Mouse (Mus musculus): ENCODE data around the gene Zfp385b.
A peak's percentile ranks its signal among the peaks of the same experiment; 100 is the strongest.

Zfp385b gene

DNA sequence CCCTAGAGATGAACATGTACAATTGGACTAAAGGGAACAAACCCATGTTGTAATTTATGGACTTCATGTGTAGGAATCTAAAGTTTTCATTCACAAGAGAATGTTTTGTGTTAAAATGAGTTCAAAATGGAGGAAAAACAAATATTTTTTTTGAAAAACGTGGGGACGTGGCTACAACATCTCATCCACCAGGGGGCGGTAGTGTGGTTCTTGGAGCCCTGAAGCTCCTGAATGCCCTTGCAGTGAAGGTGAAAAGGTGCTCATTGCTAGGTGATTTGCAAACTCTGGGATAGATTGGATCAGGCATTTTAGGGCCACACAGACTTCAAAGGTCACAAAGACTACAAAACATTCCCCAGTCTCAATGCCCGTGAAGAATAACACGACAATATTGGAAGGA, 432.9 kb downstream of the Zfp385b start:
- peak; percentile 53 for DNase-seq (ENCODE audit: low read depth, low spot score)

- no peak for DNase-seq (ENCODE audit: low read depth, low spot score)
Measured at GRCm38 (mm10) chr2:77382766-77383165, 436.7 kb downstream of the Zfp385b start.

GRCm38 (mm10) chr2:77379907-77380306, 439.5 kb downstream of the Zfp385b start:
- DNase-seq (ENCODE audit: low read depth, low spot score): no peak

DNA sequence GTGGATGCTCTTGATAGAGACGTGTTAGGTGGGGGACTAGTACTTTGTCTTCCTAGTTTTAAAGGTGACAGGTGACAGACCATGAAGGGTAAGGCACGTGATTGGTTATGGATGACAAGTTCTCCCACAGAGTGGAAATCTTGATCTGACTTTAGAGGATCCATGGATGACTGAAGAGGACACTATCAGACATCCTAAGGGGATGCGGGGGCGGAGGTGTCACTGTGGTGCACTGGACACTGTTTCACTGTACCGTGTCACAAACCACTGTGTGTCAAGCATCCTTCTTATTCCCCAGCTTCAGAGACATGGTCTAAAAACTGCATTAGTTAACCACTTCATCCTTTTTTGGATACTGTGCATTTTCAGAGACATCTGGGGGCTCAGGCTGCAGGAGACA, 440.1 kb downstream of the Zfp385b start:
- DNase-seq (ENCODE audit: low read depth, low spot score): no peak

GRCm38 (mm10) chr2:77376823-77377222, 442.6 kb downstream of the Zfp385b start:
- no peak for DNase-seq (ENCODE audit: low read depth, low spot score)

- DNase-seq (ENCODE audit: low read depth, low spot score): no peak
Measured at GRCm38 (mm10) chr2:77375155-77375554, 444.3 kb downstream of the Zfp385b start.

DNA sequence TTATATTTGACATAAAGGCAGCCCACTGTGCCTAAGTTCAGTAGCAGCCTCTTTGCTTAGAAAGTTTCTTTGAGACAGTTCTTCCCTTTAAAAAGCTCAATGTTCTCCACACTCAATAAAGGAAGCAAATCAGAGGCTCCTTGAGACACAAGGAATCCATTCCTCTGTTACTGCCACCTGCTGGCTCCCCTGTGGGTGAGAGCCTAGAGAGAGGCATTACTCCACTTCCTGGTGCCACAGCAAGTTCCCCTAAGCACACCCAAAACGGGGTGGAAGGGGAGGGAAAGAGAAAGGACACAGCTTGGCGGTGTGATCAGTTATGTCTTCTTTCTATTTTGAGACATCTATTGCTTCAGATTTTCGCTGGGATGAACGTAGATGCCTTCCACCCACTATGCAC, 450.3 kb downstream of the Zfp385b start:
- no peak for DNase-seq (ENCODE audit: low read depth, low spot score)
